Mouse (Mus musculus) ES-Bruce4 (cell line): Measurements from ENCODE around the gene Gpc6.

Experiments
- CTCF ChIP-seq: IDR thresholded peaks from one replicate; pipeline ENCODE4 v1.8.1; 2011; ENCODE audit warnings: low read depth, low read length
- EP300 ChIP-seq: IDR thresholded peaks from 2 replicates; pipeline ENCODE4 v1.6.1; 2011; ENCODE audit warnings: low read depth, low read length; ENCODE audit not compliant: insufficient read depth
- POLR2A ChIP-seq: IDR thresholded peaks from one replicate; pipeline ENCODE4 v1.8.1; 2011; ENCODE audit warnings: low read length; ENCODE audit not compliant: insufficient read depth

- no peak for TF ChIP-seq CTCF
- TF ChIP-seq EP300: no peak
- TF ChIP-seq POLR2A: no peak
These were observed 379.6 kb downstream of the Gpc6 start for GRCm38 (mm10) chr14:117304723-117305010.
